Mouse (Mus musculus) midbrain, embryonic 16.5 days (tissue): ENCODE measurements at regions not wholly inside any gene's neighbourhood (a gene's known extent, or its start where the extent isn't known, plus 50 kb on each side); places are given as distances from the start of the nearest gene placed in this dataset.
"Not testable (repeated sequence)": the region's sequence is repeated elsewhere in the genome, so short reads cannot be mapped to it uniquely, and the experiment has no call there.

Experiments
- ATAC-seq: fragments of 200-750 bp; cut with Nextera tagmentation; 2 replicates; pipeline ENCODE4 v1.8.0; 2017; ENCODE audit warnings: moderate TSS enrichment
- H3K27ac ChIP-seq: fragments of 300-500 bp; sonication (generic); 2 replicates; pipeline ENCODE4 v1.5.1; 2014; ENCODE audit warnings: mild to moderate bottlenecking, low read length, mixed read lengths
- H3K27me3 ChIP-seq: fragments of 300-500 bp; sonication (generic); 2 replicates; pipeline ENCODE4 v1.6.1; 2014; ENCODE audit warnings: low read depth, low read length, mixed read lengths; ENCODE audit not compliant: control insufficient read depth, insufficient read depth
- H3K36me3 ChIP-seq: fragments of 300-500 bp; sonication (generic); 2 replicates; pipeline ENCODE4 v1.6.1; 2014; ENCODE audit warnings: mild to moderate bottlenecking, low read length, moderate library complexity, mixed read lengths; ENCODE audit not compliant: control insufficient read depth, insufficient read depth
- H3K4me1 ChIP-seq: fragments of 300-500 bp; sonication (generic); 2 replicates; pipeline ENCODE4 v1.6.1; 2014; ENCODE audit warnings: mild to moderate bottlenecking, low read length, mixed read lengths; ENCODE audit not compliant: control insufficient read depth, insufficient read depth
- H3K4me2 ChIP-seq: fragments of 300-500 bp; sonication (generic); 2 replicates; pipeline ENCODE4 v1.6.1; 2014; ENCODE audit warnings: mild to moderate bottlenecking, low read length, mixed read lengths
- H3K4me3 ChIP-seq: fragments of 300-500 bp; sonication (generic); 2 replicates; pipeline ENCODE4 v1.5.1; 2014; ENCODE audit warnings: low read depth, mild to moderate bottlenecking, low read length, moderate library complexity, mixed read lengths
- H3K9ac ChIP-seq: fragments of 300-500 bp; sonication (generic); 2 replicates; pipeline ENCODE4 v1.6.1; 2014; ENCODE audit warnings: low read depth, low read length, mixed read lengths
- H3K9me3 ChIP-seq: fragments of 300-500 bp; sonication (generic); replicated peaks from 2 replicates; pipeline ENCODE4 v1.6.1; 2014; ENCODE audit warnings: mild to moderate bottlenecking, low read length, mixed read lengths; ENCODE audit not compliant: control insufficient read depth, poor library complexity, severe bottlenecking
- WGBS: fragments of 180-500 bp; shearing (Covaris S2); extraction: QIAGEN DNeasy Blood & Tissue Kit; methylation state at CpG from one replicate; pipeline ENCODE4 v1.1.7; 2014; 5-methylcytosine and 5-hydroxymethylcytosine counted together

GRCm38 (mm10) chr4:23621208-23621607, 875.0 kb upstream of the Mms22l start:
- no peak overlapping the region for H3K4me3 ChIP-seq
- H3K4me2 ChIP-seq = no peak overlapping the region
- no peaks in the 10 kb centered on the region for H3K36me3 ChIP-seq
- H3K27me3 ChIP-seq = no peaks in the 10 kb centered on the region
- ATAC-seq = no peak
- no peak overlapping the region for H3K9ac ChIP-seq
- no peaks in the 10 kb centered on the region for H3K9me3 ChIP-seq
- H3K27ac ChIP-seq = no peak overlapping the region
- H3K4me1 ChIP-seq = no peaks in the 10 kb centered on the region

- ATAC-seq = no peak
These were observed 874.0 kb upstream of the Mms22l start for GRCm38 (mm10) chr4:23622231-23622630.

GRCm38 (mm10) chr4:23636231-23636928, 859.9 kb upstream of the Mms22l start:
- H3K9me3 ChIP-seq = no peaks in the 10 kb centered on the region
- H3K4me3 ChIP-seq = no peak overlapping the region
- H3K4me2 ChIP-seq = peak overlapping the region; percentile 42
- H3K9ac ChIP-seq = peak overlapping the region; percentile 59
- peaks cover 12% of the 10 kb centered on the region for H3K4me1 ChIP-seq
- H3K36me3 ChIP-seq = no peaks in the 10 kb centered on the region
- peak; percentile 85 for ATAC-seq
- WGBS = 12% methylated on average over 9 of the region's 9 CpGs
- H3K27ac ChIP-seq = peak overlapping the region; percentile 59
- no peaks in the 10 kb centered on the region for H3K27me3 ChIP-seq

More at GRCm38 (mm10) chr4:23622231-23622630, 874.0 kb upstream of the Mms22l start:
- H3K9me3 ChIP-seq = no peaks in the 10 kb centered on the region
- no peak overlapping the region for H3K9ac ChIP-seq
- no peaks in the 10 kb centered on the region for H3K4me1 ChIP-seq
- no peaks in the 10 kb centered on the region for H3K36me3 ChIP-seq
- no peak overlapping the region for H3K4me2 ChIP-seq
- no peak overlapping the region for H3K27ac ChIP-seq
- H3K4me3 ChIP-seq = no peak overlapping the region
- no peaks in the 10 kb centered on the region for H3K27me3 ChIP-seq

GRCm38 (mm10) chr4:23636929-23637235, 859.4 kb upstream of the Mms22l start:
- Histone ChIP-seq H3K4me3 (no peak overlapping the region), H3K4me2 (no peak overlapping the region), H3K27ac (peak overlapping the region; percentile 59; the same call in 1 of the 2 replicates)

GRCm38 (mm10) chr4:23656671-23657070, 839.6 kb upstream of the Mms22l start:
- H3K27me3 ChIP-seq, H3K9ac ChIP-seq, H3K36me3 ChIP-seq, H3K27ac ChIP-seq, H3K4me2 ChIP-seq, H3K9me3 ChIP-seq, H3K4me1 ChIP-seq, H3K4me3 ChIP-seq, ATAC-seq: not testable (repeated sequence)
- 74% methylated on average over 5 of the region's 5 CpGs for WGBS

More at GRCm38 (mm10) chr4:23636929-23637235, 859.4 kb upstream of the Mms22l start:
- Histone ChIP-seq H3K9ac (no peak overlapping the region; the same call in 1 of the 2 replicates), H3K27me3 (no peaks in the 10 kb centered on the region), H3K36me3 (no peaks in the 10 kb centered on the region), H3K9me3 (no peaks in the 10 kb centered on the region), H3K4me1 (peaks cover 12% of the 10 kb centered on the region)
- peak; percentile 60; the same call in 1 of the 2 replicates for ATAC-seq
- 18% methylated on average over 2 of the region's 2 CpGs for WGBS

GRCm38 (mm10) chr4:23668896-23669295, 827.4 kb upstream of the Mms22l start:
- 92% methylated on average over 2 of the region's 2 CpGs for WGBS

GRCm38 (mm10) chr4:23703626-23704025, 792.6 kb upstream of the Mms22l start:
- no peak for ATAC-seq
- H3K36me3 ChIP-seq = no peaks in the 10 kb centered on the region
- H3K27me3 ChIP-seq = no peaks in the 10 kb centered on the region
- no peak overlapping the region for H3K27ac ChIP-seq
- H3K9me3 ChIP-seq = no peaks in the 10 kb centered on the region
- no peak overlapping the region for H3K9ac ChIP-seq
- no peaks in the 10 kb centered on the region for H3K4me1 ChIP-seq
- H3K4me2 ChIP-seq = no peak overlapping the region
- no peak overlapping the region for H3K4me3 ChIP-seq

More at GRCm38 (mm10) chr4:23668896-23669295, 827.4 kb upstream of the Mms22l start:
- no peak for ATAC-seq
- Histone ChIP-seq H3K27ac (no peak overlapping the region), H3K4me3 (no peak overlapping the region), H3K4me1 (no peaks in the 10 kb centered on the region), H3K9ac (no peak overlapping the region), H3K27me3 (no peaks in the 10 kb centered on the region), H3K9me3 (no peaks in the 10 kb centered on the region), H3K36me3 (no peaks in the 10 kb centered on the region), H3K4me2 (no peak overlapping the region)

- Histone ChIP-seq H3K4me2 (no peak overlapping the region), H3K9ac (no peak overlapping the region), H3K9me3 (no peaks in the 10 kb centered on the region), H3K4me3 (no peak overlapping the region), H3K27me3 (no peaks in the 10 kb centered on the region), H3K36me3 (no peaks in the 10 kb centered on the region), H3K27ac (no peak overlapping the region), H3K4me1 (no peaks in the 10 kb centered on the region)
- ATAC-seq = no peak
- WGBS = 94% methylated on average over 2 of the region's 2 CpGs
These were observed 785.5 kb upstream of the Mms22l start for GRCm38 (mm10) chr4:23710716-23711115.

GRCm38 (mm10) chr4:23713781-23714415, 782.4 kb upstream of the Mms22l start:
- Histone ChIP-seq H3K4me2 (no peak overlapping the region), H3K27me3 (no peaks in the 10 kb centered on the region), H3K4me1 (no peaks in the 10 kb centered on the region), H3K36me3 (no peaks in the 10 kb centered on the region), H3K27ac (no peak overlapping the region), H3K4me3 (no peak overlapping the region), H3K9ac (no peak overlapping the region), H3K9me3 (no peaks in the 10 kb centered on the region)
- 66% methylated on average over 8 of the region's 8 CpGs for WGBS
- peak; percentile 62 for ATAC-seq
